ENCODE assay signal across 17 mouse cellular contexts in the genomic region with DNA sequence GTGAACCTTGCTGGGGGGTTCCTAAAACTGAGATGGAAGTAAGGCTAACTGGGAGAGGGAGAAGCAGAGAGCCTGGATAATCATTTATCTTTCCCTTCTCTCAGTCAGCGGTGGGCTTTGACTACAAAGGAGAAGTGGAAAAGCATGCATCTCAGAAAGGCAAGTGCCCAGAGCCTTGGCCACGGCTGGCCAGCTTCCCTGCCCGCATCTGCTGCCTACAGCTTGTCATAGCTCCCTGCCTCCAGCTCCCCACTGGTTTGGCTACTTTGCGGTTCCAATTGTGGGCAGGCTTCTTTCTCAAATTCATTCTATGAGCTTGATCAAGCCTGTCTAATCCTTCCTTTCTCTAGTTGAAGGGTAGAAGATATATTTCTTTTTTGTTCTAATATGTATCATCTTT. TPM values are rescaled to one million over a fixed set of nuclear protein-coding genes. Genes with fewer than 3 reads are reported as not detected.
DNase-seq lines count a peak whose midpoint lies in the region; ATAC-seq lines count a peak whose summit lies in the region.
"Had no signal": no experiment of that assay in that cellular context is flagged by ENCODE, and none has a peak within 500 bp of the region (broad histone marks: within the 10 kb centered on the region; RNA-seq: fewer than 3 reads in every experiment).

No protein-coding gene starts in this region.

- no peaks in the 10 kb centered on the region for H3K27me3 ChIP-seq in liver, embryonic 11.5 days (replicated peaks; ENCODE audit: control insufficient read depth, insufficient read depth, low read length)
- H3K27me3 ChIP-seq: limb, embryonic 15.5 days; stomach, embryonic 15.5 days had no signal

- no peaks in the 10 kb centered on the region for H3K4me1 ChIP-seq in liver, embryonic 11.5 days (replicated peaks; ENCODE audit: control insufficient read depth, insufficient read depth, low read length)
- H3K4me1 ChIP-seq: embryonic facial prominence, embryonic 10.5 days; limb, embryonic 15.5 days; stomach, embryonic 15.5 days had no signal

- no peak overlapping the region for H3K27ac ChIP-seq in liver, embryonic 11.5 days (ENCODE audit: low read depth, low read length)
- H3K27ac ChIP-seq: embryonic facial prominence, embryonic 10.5 days; hindbrain, embryonic 10.5 days; limb, embryonic 15.5 days; stomach, embryonic 15.5 days had no signal

- H3K36me3 ChIP-seq in liver, embryonic 11.5 days (ENCODE audit: control insufficient read depth, insufficient read depth, low read length), result no peaks in the 10 kb centered on the region
- H3K36me3 ChIP-seq: embryonic facial prominence, embryonic 10.5 days; hindbrain, embryonic 10.5 days; limb, embryonic 15.5 days; stomach, embryonic 15.5 days had no signal

- ATAC-seq in liver, embryonic 11.5 days (replicated peaks; ENCODE audit: low FRiP score), result no peak
- ATAC-seq: forebrain, embryonic 14.5 days; liver, postnatal 0 days had no signal

- no peaks in the 10 kb centered on the region for H3K9me3 ChIP-seq in liver, embryonic 11.5 days (ENCODE audit: control insufficient read depth, low read length)
- H3K9me3 ChIP-seq: embryonic facial prominence, embryonic 10.5 days; hindbrain, embryonic 10.5 days; limb, embryonic 15.5 days; stomach, embryonic 15.5 days had no signal

- 77% methylated on average over 4 of the region's 4 CpGs for WGBS in liver, embryonic 11.5 days

- H3K4me2 ChIP-seq in liver, embryonic 11.5 days, result no peak overlapping the region
- H3K4me2 ChIP-seq: limb, embryonic 15.5 days; stomach, embryonic 15.5 days had no signal

- H3K4me3 ChIP-seq in liver, embryonic 11.5 days (ENCODE audit: low read depth, low read length), result no peak overlapping the region
- H3K4me3 ChIP-seq: embryonic facial prominence, embryonic 10.5 days; hindbrain, embryonic 10.5 days; limb, embryonic 15.5 days; stomach, embryonic 15.5 days had no signal

- peak; percentile 34 for DNase-seq in kidney, postnatal 10 days
- no peak for DNase-seq in kidney, adult 18-20 months
- DNase-seq in right cerebral cortex, postnatal 4 days, result peak; percentile 10
- DNase-seq in right cerebral cortex, postnatal 14 days, result no peak
- peak; percentile 54 for DNase-seq in cerebellum, adult 9-10 months
- no peak for DNase-seq in liver, embryonic 11.5 days (ENCODE audit: low spot score)
- DNase-seq in spleen, postnatal 14 days (ENCODE audit: low spot score in 2 of 2), result no peak
- DNase-seq: adrenal gland, adult 2 months; kidney, adult 11 months; liver, postnatal 0 days; lung, postnatal 14 days; spleen, adult 18-20 months had no signal

- H3K9ac ChIP-seq in liver, embryonic 11.5 days (ENCODE audit: low read depth, low read length), result no peak overlapping the region
- H3K9ac ChIP-seq: limb, embryonic 15.5 days; liver, postnatal 0 days; stomach, embryonic 15.5 days had no signal

RNA-seq across cellular contexts. Expression of a gene that starts 16.2 kb away (rescaled TPM):
- polyA plus RNA-seq in liver, embryonic 11.5 days (2014; fragmentation: Nextera tagmentation; extraction: Ambion mirVana), result 5.4 and 8.3 TPM in 2 replicates

RNA-seq across cellular contexts. Expression of a gene that starts 39.2 kb away (rescaled TPM):
- 0.04 TPM in 1 of 2 replicates, not detected in the other for polyA plus RNA-seq in liver, embryonic 11.5 days (2014; fragmentation: Nextera tagmentation; extraction: Ambion mirVana)
- polyA plus RNA-seq: hindbrain, embryonic 10.5 days; liver, postnatal 0 days had no signal

Comparison
In these comparisons a context has a peak if more than half of its experiments do, and no peak if none do; other contexts are left out.
1. DNase-seq: peak in kidney, postnatal 10 days (single experiment), right cerebral cortex, postnatal 4 days (single experiment) and cerebellum, adult 9-10 months (single experiment); none in kidney, adult 18-20 months (single experiment), right cerebral cortex, postnatal 14 days (single experiment), liver, embryonic 11.5 days (single experiment) and spleen, postnatal 14 days (0 of 2).